Mouse (Mus musculus): Measurements from ENCODE around the gene Deaf1.

DNA sequence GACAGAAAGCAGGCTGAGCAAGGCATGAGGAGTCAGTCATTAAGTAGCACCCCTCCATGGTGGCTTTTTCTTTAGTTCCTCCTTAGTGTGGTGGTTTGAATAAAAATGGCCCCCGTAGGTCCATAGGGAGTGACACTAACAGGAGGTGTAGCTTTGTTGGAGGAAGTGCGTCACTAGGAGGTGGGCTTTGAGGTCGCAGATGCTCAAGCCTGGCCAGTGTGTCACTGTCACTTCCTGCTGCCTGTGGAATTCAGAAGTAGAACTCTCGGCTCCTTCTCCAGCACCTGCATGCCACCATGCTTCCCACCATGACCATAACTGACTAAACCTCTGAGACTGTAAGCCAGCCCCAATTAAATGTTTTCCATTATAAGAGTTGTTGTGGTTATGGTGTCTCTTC, 39.9 kb upstream of the Deaf1 start:
- no peak for TF ChIP-seq CTCF (IDR thresholded peaks at IDR 0.05)
- TF ChIP-seq EP300 (IDR thresholded peaks at IDR 0.05): no peak

Measured in lung, postnatal 0 days (tissue).